Mouse (Mus musculus) embryonic stem cell, embryonic (primary cell): ENCODE results near the gene Stx19.

ENCODE experiments used
- CTCF ChIA-PET, 4 experiments: fragments of 300-600 bp in 2 of 4; fragments of 350-600 bp in 2 of 4; sonication (Branson Sonifier 250); formaldehyde crosslinking; loops; one replicate each; lab custom pipeline; 2022; ENCODE audit warnings: inconsistent platforms in 2 of 4; lab: Charles Lee
- POLR2A ChIA-PET, 4 experiments: fragments of 300-600 bp in 2 of 4; fragments of 350-600 bp in 2 of 4; sonication (Branson Sonifier 250); formaldehyde crosslinking; loops; one replicate each; lab custom pipeline; 2022; ENCODE audit warnings: antibody characterized with exemption in 4 of 4, inconsistent platforms in 1 of 4; lab: Charles Lee

Stx19 gene

GRCm38 (mm10) chr16:62832027-62832426, 17.6 kb downstream of the Stx19 start:
- CTCF ChIA-PET = interaction anchor here in 3 of 4 experiments (0.6 to 1.8 kb wide), 14 partner anchors 11 to 325 kb away, joined by 3 to 16 read pairs (median 3); partner anchors contain the start of genes Arl13b (in 3 of the 3), Pros1 (in 2 of the 3) and Nsun3 (in 1 of the 3)

GRCm38 (mm10) chr16:62832481-62832880, 18.0 kb downstream of the Stx19 start:
- ChIA-PET CTCF (interaction anchor here in 3 of 4 experiments (0.5 to 1.8 kb wide), 14 partner anchors 11 to 270 kb away, joined by 3 to 16 read pairs (median 3); partner anchors contain the start of genes Arl13b (in 3 of the 3), Pros1 (in 2 of the 3) and Nsun3 (in 1 of the 3)), POLR2A (interaction anchor here in 2 of 4 experiments (0.7 to 1.8 kb wide), 9 partner anchors 11 to 54 kb away, joined by 3 to 15 read pairs (median 5); partner anchors contain the start of genes Arl13b (in 2 of the 2), Nsun3 (in 2 of the 2) and Pros1 (in 1 of the 2))

More at GRCm38 (mm10) chr16:62832027-62832426, 17.6 kb downstream of the Stx19 start:
- POLR2A ChIA-PET = interaction anchor here in 2 of 4 experiments (0.7 to 1.8 kb wide), 9 partner anchors 11 to 54 kb away, joined by 3 to 15 read pairs (median 5); partner anchors contain the start of genes Arl13b (in 2 of the 2), Nsun3 (in 2 of the 2) and Pros1 (in 1 of the 2)

GRCm38 (mm10) chr16:62834016-62834735, 19.7 kb downstream of the Stx19 start:
- ChIA-PET CTCF (interaction anchor here in 2 of 4 experiments (1.1 to 1.4 kb wide), 2 partner anchors 8 to 13 kb away, joined by 4 read pairs; partner anchors contain the start of gene Arl13b (in 1 of the 2)), POLR2A (interaction anchor here in 3 of 4 experiments (0.5 to 1.4 kb wide), 5 partner anchors 9 to 452 kb away, joined by 3 to 8 read pairs (median 3); partner anchors contain the start of genes Nsun3 (in 2 of the 3) and Arl13b (in 1 of the 3))

GRCm38 (mm10) chr16:62845341-62845740, 30.9 kb downstream of the Stx19 start:
- POLR2A ChIA-PET = interaction anchor here in 1 of 4 experiments (1.7 to 2.1 kb wide), 2 partner anchors 12 to 18 kb away, joined by 5 to 11 read pairs; no protein-coding TSS in a partner anchor
- CTCF ChIA-PET = no interaction called here

GRCm38 (mm10) chr16:62846498-62847312, 32.2 kb downstream of the Stx19 start, which contains the start of gene Arl13b:
Gene Arl13b, minus strand, starts transcription at chr16:62847040.
- POLR2A ChIA-PET = interaction anchor here in 3 of 4 experiments (0.7 to 2.2 kb wide), 24 partner anchors 9 to 91 kb away, joined by 3 to 25 read pairs (median 5); partner anchors contain the start of genes Nsun3 (in 2 of the 3) and Pros1 (in 1 of the 3)
- CTCF ChIA-PET = interaction anchor here in 3 of 4 experiments (0.6 to 1.6 kb wide), 7 partner anchors 13 to 167 kb away, joined by 3 to 16 read pairs (median 4); partner anchors contain the start of gene Nsun3 (in 1 of the 3)

- ChIA-PET CTCF (interaction anchor here in 1 of 4 experiments (1.4 to 1.6 kb wide), 2 partner anchors 20 to 26 kb away, joined by 3 to 6 read pairs; no protein-coding TSS in a partner anchor), POLR2A (interaction anchor here in 1 of 4 experiments (1.3 to 1.4 kb wide), 2 partner anchors 16 to 20 kb away, joined by 3 read pairs; no protein-coding TSS in a partner anchor)
These were observed 38.2 kb downstream of the Stx19 start for GRCm38 (mm10) chr16:62852464-62853252.

- CTCF ChIA-PET = interaction anchor here in 2 of 4 experiments (0.6 to 1.6 kb wide), 4 partner anchors 17 to 27 kb away, joined by 3 to 6 read pairs (median 4); no protein-coding TSS in a partner anchor
- POLR2A ChIA-PET = interaction anchor here in 2 of 4 experiments (0.6 to 1.5 kb wide), 9 partner anchors 11 to 149 kb away, joined by 3 to 15 read pairs (median 4); partner anchors contain the start of gene Nsun3 (in 1 of the 2)
These were observed 39.2 kb downstream of the Stx19 start for GRCm38 (mm10) chr16:62853611-62854126.

- ChIA-PET POLR2A (interaction anchor here in 2 of 4 experiments (0.6 to 5.2 kb wide), 10 partner anchors 8 to 150 kb away, joined by 3 to 25 read pairs (median 4); partner anchors contain the start of genes Arl13b (in 1 of the 2) and Nsun3 (in 1 of the 2)), CTCF (interaction anchor here in 2 of 4 experiments (0.6 to 1.6 kb wide), 4 partner anchors 16 to 28 kb away, joined by 3 to 6 read pairs (median 4); no protein-coding TSS in a partner anchor)
These were observed 40.0 kb downstream of the Stx19 start, which contains the start of gene Pros1 for GRCm38 (mm10) chr16:62854191-62855068. Gene Pros1, plus strand, starts transcription at chr16:62854307.

- POLR2A ChIA-PET = interaction anchor here in 2 of 4 experiments (0.6 to 5.2 kb wide), 5 partner anchors 8 to 77 kb away, joined by 3 to 25 read pairs (median 4); partner anchors contain the start of gene Arl13b (in 2 of the 2)
- CTCF ChIA-PET = no interaction called here
These were observed 40.9 kb downstream of the Stx19 start for GRCm38 (mm10) chr16:62855385-62855784.

- ChIA-PET CTCF (no interaction called here), POLR2A (interaction anchor here in 2 of 4 experiments (0.6 to 5.2 kb wide), 6 partner anchors 9 to 18 kb away, joined by 4 to 25 read pairs (median 4); partner anchors contain the start of gene Arl13b (in 2 of the 2))
These were observed 41.8 kb downstream of the Stx19 start for GRCm38 (mm10) chr16:62856273-62856672.

GRCm38 (mm10) chr16:62857498-62857897, 43.0 kb downstream of the Stx19 start:
- POLR2A ChIA-PET = interaction anchor here in 2 of 4 experiments (1.4 to 5.2 kb wide), 4 partner anchors 10 to 14 kb away, joined by 4 to 25 read pairs (median 6); partner anchors contain the start of gene Arl13b (in 2 of the 2)
- CTCF ChIA-PET = no interaction called here

GRCm38 (mm10) chr16:62858018-62858417, 43.5 kb downstream of the Stx19 start:
- POLR2A ChIA-PET = interaction anchor here in 2 of 4 experiments (1.7 to 5.2 kb wide), 3 partner anchors 11 to 14 kb away, joined by 4 to 25 read pairs (median 8); partner anchors contain the start of gene Arl13b (in 2 of the 2)
- CTCF ChIA-PET = interaction anchor here in 1 of 4 experiments (0.5 kb wide), 1 partner anchor 54 kb away, joined by 4 read pairs; no protein-coding TSS in a partner anchor

- CTCF ChIA-PET = no interaction called here
These were observed 45.7 kb downstream of the Stx19 start for GRCm38 (mm10) chr16:62860140-62860539.

GRCm38 (mm10) chr16:62861455-62861854, 47.0 kb downstream of the Stx19 start:
- ChIA-PET CTCF (no interaction called here), POLR2A (interaction anchor here in 2 of 4 experiments (0.7 to 1.4 kb wide), 5 partner anchors 8 to 60 kb away, joined by 3 to 6 read pairs (median 3); partner anchors contain the start of gene Arl13b (in 2 of the 2))

More at GRCm38 (mm10) chr16:62860140-62860539, 45.7 kb downstream of the Stx19 start:
- POLR2A ChIA-PET = interaction anchor here in 1 of 4 experiments (1.1 kb wide), 1 partner anchor 13 kb away, joined by 3 read pairs; the partner anchor contains the start of gene Arl13b
